Mouse (Mus musculus) brain, embryonic 18.5 days (tissue): ENCODE measurements around the gene Ttll6.
"Not testable (repeated sequence)": the region's sequence is repeated elsewhere in the genome, so short reads cannot be mapped to it uniquely, and the experiment has no call there.

Source experiments
- DNase-seq: peaks from one replicate; pipeline ENCODE4 v3.0.0-alpha.2; 2012; ENCODE audit warnings: low read depth, low spot score

Gene Ttll6

DNA sequence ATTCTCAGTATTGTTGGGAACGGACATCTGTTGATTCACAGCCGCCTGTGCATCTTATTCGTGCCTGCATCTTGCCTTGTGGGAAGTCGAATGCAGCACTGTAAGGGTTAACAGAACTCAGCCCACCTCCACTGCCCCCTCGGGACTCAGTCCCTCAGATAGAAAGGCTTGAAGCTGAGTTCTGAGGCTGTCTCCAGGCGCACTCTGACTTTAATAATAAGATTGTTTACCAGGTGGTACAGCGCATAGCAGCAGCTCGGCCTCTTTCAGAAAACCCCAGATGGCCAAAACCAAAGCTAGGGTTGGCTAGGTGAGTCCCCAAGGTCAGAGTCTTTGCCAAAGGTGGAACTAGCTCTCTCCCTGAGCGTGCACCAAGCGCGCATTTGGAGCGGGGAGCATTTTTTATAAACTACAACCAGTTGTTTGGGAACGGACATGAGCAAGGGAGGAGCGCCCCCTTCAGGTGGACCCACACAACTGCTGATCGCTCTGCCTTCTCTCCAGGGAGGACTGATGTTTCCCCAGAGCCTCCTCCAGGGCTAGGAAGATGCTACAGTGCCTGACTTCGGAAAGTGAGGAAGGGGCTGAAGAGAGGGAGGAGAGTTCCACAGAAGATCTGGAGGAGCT is at the start of gene Ttll6:
Gene Ttll6 (plus strand): TSS at position 548 of the 627 bp plus-strand sequence.
- no peak for DNase-seq

GRCm38 (mm10) chr11:96087981-96088380 is 45.6 kb upstream of the Ttll6 start:
- no peak for DNase-seq

DNA sequence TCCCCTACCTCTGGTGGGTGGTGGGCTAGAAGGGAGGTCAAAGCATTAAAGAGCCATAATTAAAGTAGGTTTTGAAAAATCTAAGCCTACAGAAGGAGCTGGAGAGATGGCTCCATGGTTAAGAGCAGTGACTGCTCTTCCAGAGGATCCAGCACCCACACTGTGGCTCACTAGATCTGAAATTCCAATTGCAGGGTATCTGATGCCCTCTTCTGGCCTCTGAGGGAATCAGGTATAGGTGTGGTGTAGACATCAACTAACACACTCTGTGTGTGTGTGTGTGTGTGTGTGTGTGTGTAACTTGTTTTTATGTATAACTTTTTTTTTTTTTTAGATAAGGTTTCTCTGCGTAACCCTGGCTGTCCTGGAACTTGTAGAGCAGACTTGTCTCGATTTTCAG is 42.5 kb upstream of the Ttll6 start:
- no peak for DNase-seq

GRCm38 (mm10) chr11:96092674-96093291 is 40.8 kb upstream of the Ttll6 start:
- no peak for DNase-seq

DNA sequence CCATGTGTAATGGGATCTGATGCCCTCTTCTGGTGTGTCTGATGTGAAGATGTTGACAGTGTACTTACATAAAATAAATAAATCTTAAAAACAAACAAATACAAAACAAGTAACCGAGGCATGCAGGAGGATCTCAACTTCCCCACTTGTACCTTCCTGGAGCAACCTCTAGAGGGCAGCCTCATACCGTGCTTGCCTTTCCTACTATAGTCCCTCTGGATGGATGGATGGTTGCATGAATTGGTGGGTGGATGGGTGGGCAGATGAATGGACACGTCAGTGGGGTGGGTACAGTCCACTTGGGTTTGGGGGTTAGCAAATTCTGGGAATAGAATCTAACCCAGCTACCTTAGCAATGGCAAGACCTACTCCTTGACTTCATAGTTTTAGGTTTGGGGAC is 40.2 kb upstream of the Ttll6 start:
- DNase-seq, result no peak

DNA sequence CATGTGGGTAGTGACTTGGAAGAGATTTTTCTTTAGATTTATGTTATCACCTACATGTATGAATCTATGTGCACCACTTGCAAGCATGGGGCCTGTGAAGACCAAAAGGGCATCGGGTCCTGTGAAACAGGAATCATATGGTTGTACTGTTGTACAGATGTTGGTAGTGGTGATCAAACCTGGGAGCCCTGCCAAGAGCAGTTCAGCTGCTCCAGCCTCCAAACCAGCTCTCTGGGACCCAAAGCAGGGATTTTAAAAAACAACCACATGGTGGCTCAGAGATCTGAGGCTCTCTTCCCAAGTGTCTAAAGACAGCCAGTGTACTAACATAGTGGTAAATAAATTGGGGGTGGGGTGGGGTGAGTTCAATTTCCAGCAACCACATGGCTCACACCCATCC is 25.2 kb upstream of the Ttll6 start:
- no peak for DNase-seq

- not testable (repeated sequence) for DNase-seq
Measured at GRCm38 (mm10) chr11:96110950-96111349, 22.6 kb upstream of the Ttll6 start.

DNA sequence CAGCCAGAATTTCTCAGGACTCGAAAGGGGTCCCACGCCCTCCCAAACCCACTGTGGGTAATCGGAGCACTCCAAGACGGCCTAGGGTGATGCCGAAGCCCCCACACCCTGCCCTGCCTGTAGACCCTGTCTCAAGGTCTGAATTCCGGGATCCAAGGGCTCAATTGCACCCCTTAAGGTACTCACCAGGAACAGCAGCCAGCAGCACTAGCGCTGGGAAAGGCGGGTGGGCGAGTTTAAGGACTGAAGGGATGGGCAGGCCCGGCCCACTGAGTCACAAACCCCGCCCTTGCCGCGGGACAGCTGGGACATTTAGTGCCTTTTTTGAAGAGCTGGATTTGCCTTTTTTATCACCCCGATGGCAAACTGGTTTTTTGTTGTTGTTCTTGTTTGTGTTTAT is 21.8 kb upstream of the Ttll6 start, which contains the start of gene Calcoco2:
Gene Calcoco2 (minus strand): TSS at position 214 of the 400 bp plus-strand sequence.
- no peak for DNase-seq

DNA sequence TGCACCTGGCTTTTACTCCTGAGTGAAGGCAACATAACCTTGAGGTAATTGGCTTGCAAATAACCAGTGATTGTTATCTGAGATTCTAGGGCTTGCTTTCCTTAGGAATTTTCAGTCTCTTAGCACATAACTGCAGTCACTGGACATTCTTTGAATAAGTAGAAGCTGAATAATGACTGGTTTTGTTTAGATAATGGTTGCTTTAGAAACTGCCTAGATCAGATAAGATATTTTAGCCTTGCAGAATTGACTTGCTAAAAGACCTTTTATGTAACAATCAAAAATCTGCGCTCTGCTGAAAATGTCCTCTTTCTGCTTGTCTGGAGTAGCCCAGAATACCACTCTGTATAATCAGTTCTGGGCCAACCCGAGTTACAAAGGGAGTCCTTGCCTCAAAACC is 19.5 kb upstream of the Ttll6 start:
- DNase-seq, result no peak

- no peak for DNase-seq
Measured at GRCm38 (mm10) chr11:96115416-96115815, 18.2 kb upstream of the Ttll6 start.

DNA sequence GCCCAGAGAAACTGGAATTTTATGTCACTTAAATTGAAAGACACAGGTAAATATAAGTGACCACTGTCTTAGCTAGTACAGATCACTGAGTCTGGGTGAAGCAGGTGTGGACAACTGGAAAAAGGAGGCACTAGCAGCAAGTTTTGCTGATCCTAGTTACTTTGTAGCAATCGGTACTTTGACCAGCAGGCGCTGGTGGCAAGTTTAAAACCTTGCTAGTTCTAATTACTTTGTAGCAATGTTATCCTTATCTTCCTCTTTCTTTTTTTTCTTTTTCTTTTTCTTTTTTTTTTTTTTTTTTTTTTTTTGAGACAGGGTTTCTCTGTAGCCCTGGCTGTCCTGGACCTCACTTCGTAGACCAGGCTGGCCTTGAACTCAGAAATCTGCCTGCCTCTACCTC is 17.5 kb upstream of the Ttll6 start:
- DNase-seq, result no peak

DNA sequence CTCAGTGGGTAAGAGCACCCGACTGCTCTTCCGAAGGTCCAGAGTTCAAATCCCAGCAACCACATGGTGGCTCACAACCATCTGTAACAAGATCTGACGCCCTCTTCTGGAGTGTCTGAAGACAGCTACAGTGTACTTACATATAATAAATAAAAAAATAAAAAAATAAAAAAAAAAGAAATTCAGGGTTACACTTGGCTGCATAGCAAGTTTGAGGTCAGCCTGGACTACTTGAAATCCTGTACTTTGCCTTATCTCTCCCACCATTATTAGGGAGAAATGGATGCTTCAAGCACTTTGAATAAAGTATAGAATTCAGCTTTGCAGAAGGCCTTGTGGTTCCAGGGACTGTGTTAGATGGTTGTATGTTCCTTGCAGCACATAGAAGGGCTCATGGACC is 16.7 kb upstream of the Ttll6 start:
- not testable (repeated sequence) for DNase-seq

- no peak for DNase-seq
Measured at GRCm38 (mm10) chr11:96119401-96119800, 14.2 kb upstream of the Ttll6 start.

DNA sequence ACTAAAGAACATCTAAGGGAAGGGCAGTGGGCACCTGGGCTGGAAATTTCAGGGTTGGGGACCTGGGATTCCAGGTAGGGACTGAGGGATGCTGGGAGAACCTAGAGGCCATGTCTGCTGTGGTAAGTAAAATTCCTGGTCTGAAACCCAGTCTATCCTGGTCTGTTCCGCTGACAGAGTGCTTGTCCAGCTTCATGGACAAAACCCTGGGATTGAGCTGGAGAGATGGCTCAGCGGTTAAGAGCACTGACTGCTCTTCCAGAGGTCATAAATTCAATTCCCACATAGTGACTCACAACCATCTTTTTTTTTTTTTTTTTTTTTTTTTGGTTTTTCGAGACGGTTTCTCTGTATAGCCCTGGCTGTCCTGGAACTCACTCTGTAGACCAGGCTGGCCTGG is 10.8 kb upstream of the Ttll6 start:
- DNase-seq, result not testable (repeated sequence)

DNA sequence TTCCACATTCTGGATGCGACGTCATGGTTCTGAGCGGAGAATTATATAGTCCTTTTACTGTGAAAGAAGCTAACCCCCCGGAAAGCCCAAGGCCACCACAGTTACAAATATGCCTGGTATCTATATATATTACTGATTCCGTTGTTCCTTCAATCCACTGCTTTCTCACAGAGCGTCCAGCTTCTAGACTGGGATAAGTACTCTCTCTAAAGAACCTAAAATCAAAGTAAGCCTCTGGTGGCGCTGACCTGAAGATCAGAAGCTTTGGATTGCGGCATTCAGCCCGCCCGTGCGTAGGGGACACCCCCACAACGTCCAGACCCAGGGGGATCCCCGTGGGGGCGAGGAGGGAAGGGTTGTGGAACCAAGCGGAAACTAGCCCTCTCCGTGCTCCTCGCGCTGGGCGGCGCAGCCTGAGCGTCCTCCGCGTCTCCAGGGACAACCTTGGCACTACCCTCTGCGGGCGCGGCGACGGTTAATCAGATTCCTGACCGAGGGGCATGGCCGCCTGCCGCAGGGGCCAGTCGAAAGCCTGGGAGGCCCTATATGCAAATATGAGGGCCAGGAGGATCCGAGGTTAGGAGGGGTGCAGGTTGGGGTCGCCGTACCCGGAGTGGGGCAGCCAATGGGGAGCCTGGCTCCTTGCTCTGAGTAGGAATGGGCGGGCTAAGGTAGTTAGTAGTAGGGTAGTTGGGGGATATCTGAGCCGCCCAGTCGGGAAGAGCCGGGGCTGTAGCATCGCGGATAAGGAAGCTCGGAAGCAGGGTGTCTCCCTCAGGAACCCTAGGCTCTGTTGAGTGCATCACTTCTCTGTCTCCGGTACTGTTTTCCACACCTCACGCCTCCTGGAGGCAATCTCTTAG is 9.3 kb upstream of the Ttll6 start:
- DNase-seq, result no peak

GRCm38 (mm10) chr11:96130606-96131005 is 3.0 kb upstream of the Ttll6 start:
- DNase-seq, result no peak

- DNase-seq, result no peak
Measured at GRCm38 (mm10) chr11:96135847-96136246, 2.3 kb downstream of the Ttll6 start.

GRCm38 (mm10) chr11:96140726-96141175 is 7.2 kb downstream of the Ttll6 start:
- no peak for DNase-seq

DNA sequence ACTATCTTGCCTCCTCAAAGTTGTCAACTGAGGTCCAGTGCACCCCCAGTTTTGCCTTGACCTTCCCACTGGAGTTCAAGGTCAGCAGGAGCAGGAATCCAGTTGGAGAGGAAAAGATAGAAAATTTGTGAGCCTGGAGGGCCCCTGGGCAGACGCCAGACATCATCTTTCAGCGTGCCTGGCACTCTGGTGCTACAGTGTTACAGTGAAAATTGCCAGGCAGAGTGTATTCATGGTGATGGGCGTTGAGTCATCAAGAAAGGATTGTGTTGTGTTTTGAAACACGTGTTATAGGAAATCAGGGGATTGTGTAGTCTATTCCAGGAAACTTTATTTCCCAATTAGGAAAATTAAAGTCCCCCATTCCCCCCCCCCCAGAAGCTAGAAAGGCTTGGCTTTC is 10.2 kb downstream of the Ttll6 start:
- DNase-seq, result no peak

DNA sequence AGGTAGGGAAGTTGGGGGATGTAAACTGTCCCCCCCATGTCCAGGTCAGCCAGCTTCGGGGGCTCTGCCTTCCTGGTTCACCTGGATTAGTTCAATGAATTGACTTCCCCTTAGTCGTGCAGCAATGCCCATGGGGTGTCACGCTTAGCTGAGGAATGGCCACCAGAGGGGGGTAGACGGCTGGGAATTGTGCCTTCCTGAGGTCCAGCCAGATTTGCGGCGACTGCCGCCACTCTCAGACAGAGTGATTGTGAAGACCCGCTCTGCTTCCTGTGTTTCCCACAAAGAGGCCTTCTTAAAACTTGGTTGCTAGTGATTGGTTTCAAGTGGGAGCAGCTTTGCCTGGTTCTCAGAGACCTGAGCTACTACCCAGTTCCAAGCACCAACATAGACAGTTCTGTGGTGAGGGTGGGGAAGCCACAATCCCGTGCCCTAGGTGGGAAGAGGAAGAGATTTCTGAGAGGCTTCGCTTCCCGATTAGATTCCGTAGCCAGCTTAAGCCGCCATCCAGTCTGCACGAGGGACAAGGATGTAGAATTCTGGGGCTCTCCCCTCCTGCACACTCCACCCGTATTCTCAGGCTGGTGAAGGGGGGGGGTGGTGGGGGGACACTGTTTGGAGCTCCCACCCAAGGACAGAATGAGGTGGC is 12.2 kb downstream of the Ttll6 start:
- no peak for DNase-seq

- DNase-seq, result no peak
Measured at GRCm38 (mm10) chr11:96147471-96147870, 13.9 kb downstream of the Ttll6 start.

GRCm38 (mm10) chr11:96164769-96165168 is 31.2 kb downstream of the Ttll6 start:
- DNase-seq, result no peak
